Mouse (Mus musculus): ENCODE data around the gene Ssx2ip. TPM values are rescaled to one million over a fixed set of nuclear protein-coding genes. Genes with fewer than 3 reads are reported as not detected.

Ssx2ip gene
- polyA plus RNA-seq, 1 experiment from 2014 or later: 16.8 TPM

- H3K27me3 ChIP-seq (ENCODE audit: control insufficient read depth, insufficient read depth, low read length): no peaks in the 10 kb centered on the region
- no peak overlapping the region for H3K9ac ChIP-seq (ENCODE audit: low read length)
- H3K4me3 ChIP-seq (ENCODE audit: low read length): no peak overlapping the region
- no peak overlapping the region for H3K4me2 ChIP-seq (ENCODE audit: low read depth, low read length)
- ATAC-seq (replicated peaks; ENCODE audit: extremely low read depth, insufficient read depth, low FRiP score): no peak
- no peak overlapping the region for H3K27ac ChIP-seq (ENCODE audit: low read length)
- H3K36me3 ChIP-seq (ENCODE audit: control insufficient read depth, insufficient read depth): peaks cover 15% of the 10 kb centered on the region; the same call in 1 of the 2 replicates
- no peaks in the 10 kb centered on the region for H3K9me3 ChIP-seq (replicated peaks; ENCODE audit: control insufficient read depth, low read length)
- peaks cover 4% of the 10 kb centered on the region; the same call in 1 of the 2 replicates for H3K4me1 ChIP-seq (ENCODE audit: control insufficient read depth, insufficient read depth, low read length)
- WGBS: 90% methylated on average over 8 of the region's 8 CpGs
These were observed 31.7 kb downstream of the Ssx2ip start for GRCm38 (mm10) chr3:146436114-146436513.

GRCm38 (mm10) chr3:146440011-146440410 is 35.6 kb downstream of the Ssx2ip start:
- no peaks in the 10 kb centered on the region for H3K27me3 ChIP-seq (ENCODE audit: control insufficient read depth, insufficient read depth, low read length)
- 89% methylated on average over 12 of the region's 12 CpGs for WGBS
- ATAC-seq (replicated peaks; ENCODE audit: extremely low read depth, insufficient read depth, low FRiP score): no peak
- no peak overlapping the region for H3K4me3 ChIP-seq (ENCODE audit: low read length)
- H3K4me1 ChIP-seq (ENCODE audit: control insufficient read depth, insufficient read depth, low read length): no peaks in the 10 kb centered on the region
- peaks cover 11% of the 10 kb centered on the region; the same call in 1 of the 2 replicates for H3K36me3 ChIP-seq (ENCODE audit: control insufficient read depth, insufficient read depth)
- H3K27ac ChIP-seq (ENCODE audit: low read length): no peak overlapping the region
- H3K4me2 ChIP-seq (ENCODE audit: low read depth, low read length): no peak overlapping the region
- H3K9me3 ChIP-seq (replicated peaks; ENCODE audit: control insufficient read depth, low read length): no peaks in the 10 kb centered on the region
- H3K9ac ChIP-seq (ENCODE audit: low read length): no peak overlapping the region

GRCm38 (mm10) chr3:146440422-146440821 is 36.0 kb downstream of the Ssx2ip start:
- no peak for ATAC-seq (replicated peaks; ENCODE audit: extremely low read depth, insufficient read depth, low FRiP score)
- peaks cover 11% of the 10 kb centered on the region; the same call in 1 of the 2 replicates for H3K36me3 ChIP-seq (ENCODE audit: control insufficient read depth, insufficient read depth)
- H3K27ac ChIP-seq (ENCODE audit: low read length): no peak overlapping the region
- WGBS: 83% methylated on average over 7 of the region's 7 CpGs
- no peak overlapping the region for H3K4me2 ChIP-seq (ENCODE audit: low read depth, low read length)
- no peaks in the 10 kb centered on the region for H3K27me3 ChIP-seq (ENCODE audit: control insufficient read depth, insufficient read depth, low read length)
- no peaks in the 10 kb centered on the region for H3K4me1 ChIP-seq (ENCODE audit: control insufficient read depth, insufficient read depth, low read length)
- no peak overlapping the region for H3K9ac ChIP-seq (ENCODE audit: low read length)
- no peak overlapping the region for H3K4me3 ChIP-seq (ENCODE audit: low read length)
- H3K9me3 ChIP-seq (replicated peaks; ENCODE audit: control insufficient read depth, low read length): no peaks in the 10 kb centered on the region

GRCm38 (mm10) chr3:146442484-146442883 is 38.0 kb downstream of the Ssx2ip start:
- Histone ChIP-seq H3K9me3 (replicated peaks; ENCODE audit: control insufficient read depth, low read length) (peaks cover 4% of the 10 kb centered on the region; the same call in 1 of the 2 replicates), H3K4me3 (ENCODE audit: low read length) (no peak overlapping the region), H3K9ac (ENCODE audit: low read length) (no peak overlapping the region), H3K27ac (ENCODE audit: low read length) (no peak overlapping the region), H3K27me3 (ENCODE audit: control insufficient read depth, insufficient read depth, low read length) (no peaks in the 10 kb centered on the region), H3K4me1 (ENCODE audit: control insufficient read depth, insufficient read depth, low read length) (no peaks in the 10 kb centered on the region), H3K36me3 (ENCODE audit: control insufficient read depth, insufficient read depth) (peaks cover 9% of the 10 kb centered on the region; the same call in 1 of the 2 replicates), H3K4me2 (ENCODE audit: low read depth, low read length) (no peak overlapping the region)
- WGBS: 73% methylated on average over 7 of the region's 7 CpGs
- no peak for ATAC-seq (replicated peaks; ENCODE audit: extremely low read depth, insufficient read depth, low FRiP score)

- Histone ChIP-seq H3K4me3 (ENCODE audit: low read length) (no peak overlapping the region), H3K27me3 (ENCODE audit: control insufficient read depth, insufficient read depth, low read length) (no peaks in the 10 kb centered on the region), H3K36me3 (ENCODE audit: control insufficient read depth, insufficient read depth) (peaks cover 8% of the 10 kb centered on the region; the same call in 1 of the 2 replicates), H3K9me3 (replicated peaks; ENCODE audit: control insufficient read depth, low read length) (peaks cover 4% of the 10 kb centered on the region; the same call in 1 of the 2 replicates), H3K4me2 (ENCODE audit: low read depth, low read length) (no peak overlapping the region), H3K4me1 (ENCODE audit: control insufficient read depth, insufficient read depth, low read length) (no peaks in the 10 kb centered on the region), H3K9ac (ENCODE audit: low read length) (no peak overlapping the region), H3K27ac (ENCODE audit: low read length) (no peak overlapping the region)
- ATAC-seq (replicated peaks; ENCODE audit: extremely low read depth, insufficient read depth, low FRiP score): no peak
- WGBS: 93% methylated on average over 8 of the region's 8 CpGs
These were observed 38.5 kb downstream of the Ssx2ip start for GRCm38 (mm10) chr3:146442936-146443335.

DNA sequence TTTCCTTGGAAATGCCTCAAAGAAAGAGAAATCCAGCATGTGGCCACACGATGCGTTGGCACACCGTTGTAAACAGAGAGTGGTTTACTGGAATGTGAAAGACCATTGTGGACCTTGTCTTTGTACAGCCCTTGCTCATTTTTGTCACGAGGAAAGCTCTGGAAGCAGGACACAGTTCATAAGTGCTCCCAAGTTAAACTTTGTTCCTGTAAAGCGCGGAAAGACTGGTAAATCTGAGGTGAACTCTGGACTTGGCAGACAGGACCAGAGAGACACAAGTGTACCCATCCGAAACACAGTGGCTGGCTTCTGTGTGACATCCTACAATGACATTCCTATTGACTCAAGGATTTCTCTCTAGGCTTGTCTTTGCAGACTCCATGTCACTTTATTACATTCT is 38.9 kb downstream of the Ssx2ip start:
- no peak for ATAC-seq (replicated peaks; ENCODE audit: extremely low read depth, insufficient read depth, low FRiP score)
- Histone ChIP-seq H3K9ac (ENCODE audit: low read length) (no peak overlapping the region), H3K27me3 (ENCODE audit: control insufficient read depth, insufficient read depth, low read length) (no peaks in the 10 kb centered on the region), H3K4me2 (ENCODE audit: low read depth, low read length) (no peak overlapping the region), H3K9me3 (replicated peaks; ENCODE audit: control insufficient read depth, low read length) (peaks cover 4% of the 10 kb centered on the region; the same call in 1 of the 2 replicates), H3K4me3 (ENCODE audit: low read length) (no peak overlapping the region), H3K27ac (ENCODE audit: low read length) (no peak overlapping the region), H3K4me1 (ENCODE audit: control insufficient read depth, insufficient read depth, low read length) (no peaks in the 10 kb centered on the region), H3K36me3 (ENCODE audit: control insufficient read depth, insufficient read depth) (peaks cover 6% of the 10 kb centered on the region; the same call in 1 of the 2 replicates)
- 89% methylated on average over 7 of the region's 7 CpGs for WGBS

DNA sequence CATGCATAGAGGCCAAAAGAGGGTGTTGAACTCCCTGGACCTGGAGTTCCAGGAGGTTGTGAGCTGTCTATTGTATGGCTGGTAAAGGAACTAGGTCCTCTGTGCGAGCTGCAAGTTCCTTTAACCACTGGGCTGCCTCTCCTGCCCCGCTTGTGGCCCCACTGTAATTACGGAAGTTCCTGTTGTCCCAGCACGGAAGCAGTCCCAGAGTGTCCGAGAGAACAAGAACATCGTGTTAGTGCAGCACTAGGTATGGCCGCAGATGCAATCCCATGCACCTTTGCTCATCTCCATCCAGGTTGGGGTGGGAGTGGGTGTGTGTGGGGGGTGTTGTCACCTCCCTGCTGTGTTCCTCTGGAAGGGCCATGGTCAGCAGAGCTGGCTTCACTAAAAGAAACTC is 40.4 kb downstream of the Ssx2ip start:
- no peaks in the 10 kb centered on the region for H3K27me3 ChIP-seq (ENCODE audit: control insufficient read depth, insufficient read depth, low read length)
- 87% methylated on average over 7 of the region's 7 CpGs for WGBS
- no peak overlapping the region for H3K27ac ChIP-seq (ENCODE audit: low read length)
- H3K9ac ChIP-seq (ENCODE audit: low read length): no peak overlapping the region
- peaks cover 3% of the 10 kb centered on the region; the same call in 1 of the 2 replicates for H3K36me3 ChIP-seq (ENCODE audit: control insufficient read depth, insufficient read depth)
- H3K4me2 ChIP-seq (ENCODE audit: low read depth, low read length): no peak overlapping the region
- H3K9me3 ChIP-seq (replicated peaks; ENCODE audit: control insufficient read depth, low read length): peaks cover 4% of the 10 kb centered on the region; the same call in 1 of the 2 replicates
- ATAC-seq (replicated peaks; ENCODE audit: extremely low read depth, insufficient read depth, low FRiP score): no peak
- H3K4me1 ChIP-seq (ENCODE audit: control insufficient read depth, insufficient read depth, low read length): peaks cover 1% of the 10 kb centered on the region; the same call in 1 of the 2 replicates
- H3K4me3 ChIP-seq (ENCODE audit: low read length): no peak overlapping the region

DNA sequence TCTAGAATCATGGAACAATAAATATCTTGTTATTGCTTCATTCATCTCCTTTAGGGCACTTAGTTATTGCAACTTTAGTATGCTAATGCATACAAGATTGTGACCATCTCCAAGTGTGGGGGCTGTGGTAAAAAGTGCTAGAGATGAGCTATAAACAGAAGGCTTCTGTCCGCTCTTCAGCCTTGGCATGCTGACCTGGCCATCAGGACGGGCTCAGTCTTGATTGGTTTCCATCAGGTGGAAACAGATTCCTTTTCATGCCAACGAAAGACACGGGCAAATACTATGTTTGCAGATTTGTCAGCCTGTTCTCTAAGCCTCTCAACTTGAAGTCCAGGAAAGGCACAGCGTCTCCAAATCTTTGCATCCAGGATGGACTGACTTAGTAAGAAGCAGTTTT is 42.7 kb downstream of the Ssx2ip start:
- Histone ChIP-seq H3K4me1 (ENCODE audit: control insufficient read depth, insufficient read depth, low read length) (peaks cover 6% of the 10 kb centered on the region), H3K4me2 (ENCODE audit: low read depth, low read length) (no peak overlapping the region), H3K9ac (ENCODE audit: low read length) (no peak overlapping the region), H3K4me3 (ENCODE audit: low read length) (no peak overlapping the region), H3K36me3 (ENCODE audit: control insufficient read depth, insufficient read depth) (0 out of 2 replicates have a peak, but pooled peaks cover 3% of the 10 kb centered on the region), H3K27ac (ENCODE audit: low read length) (no peak overlapping the region), H3K27me3 (ENCODE audit: control insufficient read depth, insufficient read depth, low read length) (no peaks in the 10 kb centered on the region), H3K9me3 (replicated peaks; ENCODE audit: control insufficient read depth, low read length) (peaks cover 4% of the 10 kb centered on the region; the same call in 1 of the 2 replicates)
- 90% methylated on average over 5 of the region's 5 CpGs for WGBS
- no peak for ATAC-seq (replicated peaks; ENCODE audit: extremely low read depth, insufficient read depth, low FRiP score)

- no peak overlapping the region for H3K4me3 ChIP-seq (ENCODE audit: low read length)
These were observed 43.2 kb downstream of the Ssx2ip start for GRCm38 (mm10) chr3:146447598-146447997.

More at GRCm38 (mm10) chr3:146447598-146447997, 43.2 kb downstream of the Ssx2ip start:
- H3K9me3 ChIP-seq (replicated peaks; ENCODE audit: control insufficient read depth, low read length): peaks cover 4% of the 10 kb centered on the region; the same call in 1 of the 2 replicates
- 84% methylated on average over 3 of the region's 3 CpGs for WGBS
- H3K27ac ChIP-seq (ENCODE audit: low read length): no peak overlapping the region
- ATAC-seq (replicated peaks; ENCODE audit: extremely low read depth, insufficient read depth, low FRiP score): no peak
- 0 out of 2 replicates have a peak, but pooled peaks cover 3% of the 10 kb centered on the region for H3K36me3 ChIP-seq (ENCODE audit: control insufficient read depth, insufficient read depth)
- H3K4me1 ChIP-seq (ENCODE audit: control insufficient read depth, insufficient read depth, low read length): peaks cover 6% of the 10 kb centered on the region
- no peak overlapping the region for H3K9ac ChIP-seq (ENCODE audit: low read length)
- H3K4me2 ChIP-seq (ENCODE audit: low read depth, low read length): no peak overlapping the region
- H3K27me3 ChIP-seq (ENCODE audit: control insufficient read depth, insufficient read depth, low read length): no peaks in the 10 kb centered on the region

All from heart, embryonic 16.5 days (tissue).